Mouse (Mus musculus) naive thymus-derived CD4-positive, alpha-beta T cell, adult 2 months (primary cell): ENCODE results near the gene Huwe1.

ENCODE experiments used
- DNase-seq: peaks from one replicate; pipeline ENCODE4 v3.0.0-alpha.2; 2011; ENCODE audit warnings: low read depth

Huwe1 gene

GRCm38 (mm10) chrX:151951181-151951580 is 150.6 kb downstream of the Huwe1 start:
- no peak for DNase-seq
